Mouse (Mus musculus) thymus, adult 2 months (tissue): ENCODE measurements around the gene Dnaaf5.

Experiments
- CTCF ChIP-seq: fragments of 200-500 bp; IDR thresholded peaks from 2 replicates; pipeline ENCODE4 v1.5.1; 2012; ENCODE audit warnings: mild to moderate bottlenecking, control low read depth, low read length, moderate library complexity, borderline replicate concordance; ENCODE audit not compliant: control insufficient read depth, poor library complexity, insufficient read depth; ENCODE audit errors: extremely low read depth
- POLR2A ChIP-seq: fragments of 200-500 bp; IDR thresholded peaks from 2 replicates; pipeline ENCODE4 v1.6.1; 2012; ENCODE audit warnings: mild to moderate bottlenecking, low read length, control low read depth, moderate library complexity; ENCODE audit not compliant: control insufficient read depth, poor library complexity, insufficient read depth; ENCODE audit errors: extremely low read depth

DNA sequence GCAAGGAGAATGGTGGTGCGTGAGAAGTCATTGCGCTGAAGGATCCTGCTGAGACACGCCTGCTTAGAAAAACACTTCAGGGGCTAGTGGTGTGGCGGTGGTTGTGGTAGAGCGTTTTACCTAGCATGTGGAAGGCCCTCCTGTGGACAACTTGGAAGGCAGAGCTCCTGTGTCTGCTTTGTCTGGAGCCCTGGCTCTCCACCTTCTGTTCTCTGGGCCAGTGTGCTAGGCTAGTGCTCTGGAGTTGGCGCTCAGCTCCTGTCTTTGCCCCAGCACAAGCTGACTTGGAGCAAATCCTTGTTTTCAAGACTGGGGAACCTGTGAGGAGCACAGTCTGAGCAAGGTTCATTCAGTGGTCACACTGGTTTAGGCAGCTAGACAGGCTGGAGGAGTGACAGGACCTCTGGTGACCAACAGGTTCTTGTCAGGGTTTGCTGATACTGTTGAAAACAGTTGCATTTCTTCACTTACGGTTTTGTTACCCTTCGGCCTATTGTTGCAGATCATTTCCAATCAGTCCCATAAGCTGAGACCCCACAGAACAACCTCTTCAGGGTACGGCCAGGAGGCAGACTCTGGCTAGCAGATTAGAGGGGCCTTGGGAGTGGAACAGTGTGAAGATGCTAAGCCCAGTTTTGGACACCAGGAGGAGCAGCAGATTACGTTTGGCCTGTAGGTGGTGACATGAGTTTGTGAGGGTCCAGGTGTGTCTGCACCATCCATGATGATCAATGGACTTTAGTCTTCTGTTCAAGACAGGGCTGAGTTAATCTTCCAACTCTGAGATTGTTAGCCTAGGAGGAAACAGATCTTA, 59.1 kb downstream of the Dnaaf5 start:
- TF ChIP-seq POLR2A, result no peak
- TF ChIP-seq CTCF, result no peak
